Mouse (Mus musculus): ENCODE measurements around the gene B4galt7.
A peak's percentile ranks its signal among the peaks of the same experiment; 100 is the strongest.
"Not testable (repeated sequence)": the region's sequence is repeated elsewhere in the genome, so short reads cannot be mapped to it uniquely, and the experiment has no call there.

The B4galt7 gene

DNA sequence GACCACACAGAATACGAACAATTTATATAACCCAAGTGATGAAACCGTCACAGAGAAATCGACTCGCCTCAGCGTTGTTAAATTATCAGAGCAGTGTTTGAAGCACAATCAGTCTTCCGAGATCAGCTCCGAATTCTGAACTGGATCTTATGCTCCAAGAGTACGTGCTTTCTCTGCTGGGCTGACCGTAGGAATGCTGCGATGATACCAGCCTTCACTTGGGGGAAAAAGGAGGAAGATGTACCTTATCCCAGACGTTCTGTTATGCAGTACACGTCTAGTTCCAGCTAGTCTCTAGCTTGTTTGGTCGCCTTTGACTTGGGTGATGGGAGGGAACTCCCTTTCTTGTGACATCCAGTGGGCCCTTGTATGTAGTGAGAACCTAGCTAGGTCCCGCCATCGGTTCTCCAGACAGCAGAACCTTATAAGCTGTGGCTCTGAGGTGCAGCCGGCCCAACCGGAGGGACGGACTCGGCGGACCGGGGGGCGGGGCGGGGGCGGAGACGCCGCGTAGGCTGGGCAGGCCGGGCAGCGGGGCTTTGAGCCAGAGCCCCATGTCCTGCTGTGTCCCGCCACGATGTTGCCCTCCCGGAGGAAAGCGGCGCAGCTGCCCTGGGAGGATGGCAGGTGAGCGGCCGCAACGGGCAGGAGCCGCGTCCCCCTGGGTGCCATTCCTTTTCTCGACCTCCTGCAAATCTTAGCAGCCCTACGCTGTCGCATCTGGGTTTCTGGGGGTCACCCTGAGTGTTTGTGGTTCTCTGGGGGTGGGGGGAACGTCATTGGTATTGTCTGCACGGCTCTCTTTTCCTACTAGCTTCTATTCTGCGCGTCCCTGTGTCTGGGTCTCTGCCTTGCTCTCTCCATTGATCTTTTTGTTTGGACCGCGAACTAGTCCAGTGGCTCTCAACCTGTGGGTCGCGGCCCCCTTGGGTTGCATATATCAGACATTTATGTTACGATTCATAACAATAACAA lies at the start of gene B4galt7:
Gene B4galt7, plus strand, starts transcription at position 331 of the 975 bp plus-strand sequence.
- DNase-seq (ENCODE audit: low read depth, low spot score), result peak; percentile 60

DNA sequence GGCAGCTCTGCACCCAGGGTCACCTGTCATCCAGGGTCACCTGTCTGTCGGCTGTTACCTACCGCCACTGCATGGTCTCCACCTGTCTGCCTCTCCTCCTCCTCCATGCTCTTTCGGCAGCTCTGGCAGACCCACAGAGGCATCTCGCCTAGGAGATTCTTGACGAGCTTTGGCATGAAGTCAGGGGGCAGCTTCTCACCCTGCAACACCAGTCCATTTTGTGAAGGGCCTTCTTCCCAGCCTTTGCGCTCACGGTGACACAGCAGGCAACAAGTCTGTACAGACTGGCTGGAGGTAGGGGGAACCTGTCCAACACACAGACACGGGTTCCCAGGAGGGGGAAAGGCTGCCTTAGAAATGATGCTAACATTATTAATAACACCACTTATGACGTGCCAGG lies 43.8 kb upstream of the B4galt7 start:
- no peak for DNase-seq (ENCODE audit: low read depth, low spot score)

DNA sequence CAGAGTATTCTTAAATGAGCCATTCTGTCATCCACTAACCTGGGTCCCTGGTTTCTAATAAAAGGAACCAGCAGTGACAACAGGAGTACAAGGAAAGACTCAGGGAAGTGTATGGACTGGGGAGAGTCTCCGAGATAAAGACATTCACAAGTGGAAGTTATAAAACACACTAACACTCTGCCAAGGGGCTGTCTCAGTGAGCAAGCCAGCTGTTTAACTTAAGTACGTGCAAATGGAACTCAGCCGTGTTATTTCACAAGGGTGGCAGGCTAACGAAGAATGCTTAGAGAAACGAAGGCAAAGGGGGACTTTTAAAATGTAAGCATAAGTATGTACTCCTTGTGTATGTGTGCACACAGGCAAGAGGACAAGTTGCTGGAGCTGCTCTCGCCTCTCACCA lies 42.2 kb upstream of the B4galt7 start:
- no peak for DNase-seq (ENCODE audit: low read depth, low spot score)

GRCm38 (mm10) chr13:55563266-55563879 lies 36.3 kb upstream of the B4galt7 start:
- DNase-seq (ENCODE audit: low read depth, low spot score), result no peak

DNA sequence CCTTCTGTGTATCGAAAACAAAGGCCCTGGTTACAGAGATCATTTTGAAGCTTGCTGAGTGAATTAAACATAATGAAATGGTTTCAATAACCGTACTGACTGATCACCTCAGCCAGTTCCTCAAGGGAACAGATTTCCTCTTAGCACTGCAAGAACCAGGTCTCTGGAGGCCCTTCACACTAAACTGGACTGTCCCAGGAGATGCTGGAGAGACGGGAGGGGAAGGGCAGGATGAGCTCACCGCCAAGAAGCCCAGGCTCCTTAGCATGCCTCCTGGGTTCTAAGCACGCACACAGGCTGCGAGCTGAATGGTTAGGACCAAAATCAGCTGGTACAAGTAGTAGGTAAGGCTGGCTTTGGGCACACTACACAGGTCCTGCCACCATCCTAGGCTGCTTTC lies 32.7 kb upstream of the B4galt7 start:
- DNase-seq (ENCODE audit: low read depth, low spot score), result no peak

DNA sequence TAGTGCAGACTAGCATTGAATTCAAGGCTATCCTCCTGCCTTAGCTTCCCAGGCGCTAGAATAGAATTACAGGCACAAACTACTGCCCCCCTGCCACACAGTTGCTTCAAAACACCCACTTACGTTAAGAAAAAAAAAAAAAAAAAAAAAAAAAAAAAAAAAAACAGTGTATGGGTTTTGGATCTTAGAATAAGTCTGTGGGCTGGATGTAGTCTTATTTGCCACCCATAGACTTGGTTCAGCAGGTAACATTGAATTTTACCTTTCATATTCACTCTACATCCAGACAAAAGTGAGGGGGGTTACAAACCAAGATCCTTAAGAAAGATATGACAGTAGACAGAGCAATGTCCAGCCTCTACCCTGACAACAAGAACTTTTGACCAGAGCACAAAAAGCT lies 31.7 kb upstream of the B4galt7 start:
- DNase-seq (ENCODE audit: low read depth, low spot score), result no peak

DNA sequence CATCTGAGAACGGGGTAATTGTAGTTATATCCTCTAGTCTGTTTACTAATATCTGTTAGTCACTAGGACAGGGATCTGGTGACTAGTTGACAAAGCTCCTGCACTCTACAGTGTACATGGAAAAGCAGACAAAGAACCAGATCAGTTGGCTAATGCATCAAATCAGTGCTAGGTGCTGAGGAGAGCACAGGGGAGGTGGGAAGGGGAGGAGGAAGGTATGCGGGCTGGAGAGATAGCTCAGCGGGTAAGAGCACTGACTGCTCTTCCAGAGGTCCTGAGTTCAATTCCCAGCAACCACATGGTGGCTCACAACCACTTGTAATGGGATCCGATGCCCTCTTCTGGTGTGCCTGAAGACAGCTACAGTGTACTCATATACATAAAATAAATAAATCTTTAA lies 31.2 kb upstream of the B4galt7 start:
- not testable (repeated sequence) for DNase-seq (ENCODE audit: low read depth, low spot score)

- no peak for DNase-seq (ENCODE audit: low read depth, low spot score)
These were observed 29.9 kb upstream of the B4galt7 start for GRCm38 (mm10) chr13:55569726-55570285.

- DNase-seq (ENCODE audit: low read depth, low spot score), result no peak
These were observed 29.3 kb upstream of the B4galt7 start for GRCm38 (mm10) chr13:55570286-55570973.

DNA sequence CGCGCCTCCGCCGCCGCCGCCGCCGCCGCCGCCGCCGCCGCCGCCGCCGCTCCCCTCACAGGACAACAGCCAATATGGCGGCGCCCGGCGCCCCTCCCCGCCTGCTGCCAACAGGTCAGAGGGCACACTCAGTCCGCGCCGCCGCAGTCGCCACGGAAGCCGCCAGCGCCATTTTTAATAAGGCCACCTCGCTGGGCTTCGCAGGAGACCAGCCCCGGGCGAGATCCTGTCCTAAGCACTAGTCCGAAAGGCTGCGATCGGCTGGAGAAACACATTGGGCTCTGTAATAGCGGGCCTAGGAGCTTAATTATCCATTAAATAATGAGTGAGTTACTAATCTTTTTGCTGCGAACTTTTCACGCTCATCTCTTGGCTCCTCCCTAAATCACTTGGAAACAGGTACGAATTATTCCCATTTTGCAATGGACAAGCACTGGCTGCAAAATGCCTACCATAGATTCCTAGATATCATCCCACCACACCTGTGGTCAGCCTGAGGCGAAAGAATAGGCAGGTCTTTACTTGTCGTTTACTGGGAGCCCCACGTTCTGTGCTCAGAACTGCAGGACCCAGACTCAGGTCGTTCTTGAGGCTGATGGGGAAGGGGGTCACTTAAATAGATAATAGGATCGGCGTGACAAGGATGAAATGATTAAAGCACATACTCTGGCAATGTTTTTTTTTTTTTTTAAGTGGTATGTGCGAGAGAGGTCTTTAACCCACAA lies 28.5 kb upstream of the B4galt7 start, which contains the start of gene Fam193b:
Gene Fam193b, minus strand, starts transcription at position 94 of the 725 bp plus-strand sequence.
- peak; percentile 90 for DNase-seq (ENCODE audit: low read depth, low spot score)

DNA sequence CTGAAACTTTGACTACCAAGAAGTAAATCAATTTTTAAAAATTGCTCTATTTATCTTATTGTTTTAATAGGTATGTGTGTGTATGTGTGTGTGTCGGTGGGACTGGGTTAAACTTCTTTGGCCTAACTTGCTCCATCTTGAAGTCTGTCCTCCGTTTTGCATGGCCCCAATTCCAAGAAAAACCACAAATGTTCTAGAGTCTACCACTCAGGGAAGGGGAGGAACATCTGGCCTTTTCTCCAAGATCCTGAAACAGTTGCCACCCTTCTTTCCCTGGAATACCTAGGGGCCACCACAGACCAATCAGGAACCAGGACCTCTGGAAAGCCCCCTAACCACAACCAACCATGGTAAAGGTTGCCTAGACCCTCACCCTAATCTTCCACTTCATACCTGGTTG lies 27.7 kb upstream of the B4galt7 start:
- DNase-seq (ENCODE audit: low read depth, low spot score), result no peak

DNA sequence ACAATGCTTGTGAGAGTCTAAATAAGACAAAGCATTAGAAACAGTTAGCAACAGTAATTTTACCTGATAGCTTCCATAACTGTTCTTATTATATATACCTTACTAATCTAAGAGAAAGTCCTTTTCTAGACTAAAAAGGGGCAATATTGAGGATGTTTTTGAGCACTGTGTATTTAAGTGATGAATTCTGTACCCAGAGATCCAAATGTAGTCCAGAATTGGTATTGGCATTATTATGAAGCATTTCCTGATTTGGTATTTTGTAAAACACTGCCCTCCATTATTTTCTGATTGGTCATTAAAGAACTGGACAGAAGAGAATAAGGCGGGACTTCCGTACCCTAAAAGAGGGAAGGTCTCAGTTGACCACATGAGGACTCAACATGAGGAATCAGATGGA lies 26.3 kb upstream of the B4galt7 start, which contains the start of gene Tmed9:
Gene Tmed9, plus strand, starts transcription at position 301 of the 400 bp plus-strand sequence.
- DNase-seq (ENCODE audit: low read depth, low spot score), result no peak

DNA sequence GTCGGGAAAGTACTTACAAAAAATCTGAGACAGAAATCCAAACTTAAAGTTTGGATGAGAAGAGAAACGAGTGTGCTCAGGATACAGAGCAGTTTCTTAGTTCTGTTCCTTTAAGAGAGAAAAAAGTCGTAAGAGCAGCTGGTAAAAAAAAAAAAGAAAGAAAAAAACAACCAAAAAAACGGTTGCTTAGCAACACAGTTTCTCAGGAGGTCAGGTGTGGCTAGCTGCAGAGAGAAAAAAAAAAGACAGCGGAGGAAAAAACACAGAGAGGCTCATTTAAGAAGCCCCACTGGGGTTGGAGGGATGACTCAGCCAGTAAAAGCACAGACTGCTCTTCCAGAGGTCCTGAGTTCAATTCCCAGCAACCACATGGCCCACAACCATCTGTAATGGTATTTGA lies 25.4 kb upstream of the B4galt7 start:
- no peak for DNase-seq (ENCODE audit: low read depth, low spot score)

- no peak for DNase-seq (ENCODE audit: low read depth, low spot score)
These were observed 23.8 kb upstream of the B4galt7 start for GRCm38 (mm10) chr13:55575932-55576331.

GRCm38 (mm10) chr13:55576872-55577271 lies 22.8 kb upstream of the B4galt7 start:
- DNase-seq (ENCODE audit: low read depth, low spot score), result not testable (repeated sequence)

DNA sequence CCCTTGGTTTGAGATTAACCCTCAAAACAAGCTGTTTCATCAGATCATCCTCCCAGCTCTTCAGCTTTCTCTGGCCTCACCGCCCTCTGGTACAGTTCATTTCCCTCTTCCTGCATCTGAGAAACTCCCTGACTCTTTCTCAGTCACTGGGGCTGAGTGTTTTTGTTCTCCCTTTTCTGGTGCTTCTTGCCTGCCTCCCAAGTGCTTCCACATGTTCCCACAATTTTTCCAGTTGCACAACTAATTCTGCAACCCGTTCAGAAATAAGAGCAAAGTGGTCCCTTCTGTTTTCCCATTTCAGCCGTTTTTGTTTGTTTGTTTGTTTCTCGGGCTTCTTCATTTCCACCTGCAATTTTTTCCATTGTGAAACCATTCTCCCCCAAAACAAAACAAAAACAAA lies 21.6 kb upstream of the B4galt7 start:
- no peak for DNase-seq (ENCODE audit: low read depth, low spot score)

GRCm38 (mm10) chr13:55591961-55592490 lies 7.7 kb upstream of the B4galt7 start:
- DNase-seq (ENCODE audit: low read depth, low spot score), result no peak

DNA sequence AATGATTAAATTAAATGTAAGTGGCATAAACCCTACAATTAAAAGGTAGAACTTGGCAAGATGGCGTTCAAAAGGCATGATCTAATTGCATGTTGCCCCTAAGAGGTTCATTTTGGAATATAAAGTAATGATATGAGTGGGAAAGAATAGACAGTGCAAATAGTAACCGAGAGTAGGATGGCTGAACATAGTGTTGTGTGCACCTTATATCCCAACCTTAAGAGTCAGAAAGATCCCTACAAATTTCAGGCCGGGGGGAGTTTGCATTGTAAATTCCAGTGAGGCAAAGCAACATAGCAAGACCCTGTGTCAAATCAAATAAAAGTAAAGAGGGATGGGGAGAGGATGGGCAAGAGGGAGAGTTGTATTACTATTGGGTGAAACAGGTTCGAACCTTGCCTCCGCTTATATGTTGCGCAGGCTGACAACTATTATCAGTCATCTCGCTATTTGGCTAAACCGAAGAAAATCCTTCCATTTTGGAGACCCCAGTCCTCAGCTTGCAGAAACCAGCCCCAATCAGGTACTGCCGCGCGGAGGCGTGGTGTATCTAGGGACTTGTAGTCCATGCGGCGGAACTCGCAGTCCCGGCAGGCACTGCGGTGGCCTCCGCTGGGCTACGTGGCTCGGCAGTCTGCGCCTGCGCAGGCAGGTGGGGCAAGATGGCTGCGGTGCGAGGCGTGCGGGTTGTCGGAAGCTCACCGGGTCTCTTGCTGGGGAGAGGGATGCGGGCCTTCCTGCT lies 7.0 kb upstream of the B4galt7 start:
- DNase-seq (ENCODE audit: low read depth, low spot score), result peak; percentile 91

DNA sequence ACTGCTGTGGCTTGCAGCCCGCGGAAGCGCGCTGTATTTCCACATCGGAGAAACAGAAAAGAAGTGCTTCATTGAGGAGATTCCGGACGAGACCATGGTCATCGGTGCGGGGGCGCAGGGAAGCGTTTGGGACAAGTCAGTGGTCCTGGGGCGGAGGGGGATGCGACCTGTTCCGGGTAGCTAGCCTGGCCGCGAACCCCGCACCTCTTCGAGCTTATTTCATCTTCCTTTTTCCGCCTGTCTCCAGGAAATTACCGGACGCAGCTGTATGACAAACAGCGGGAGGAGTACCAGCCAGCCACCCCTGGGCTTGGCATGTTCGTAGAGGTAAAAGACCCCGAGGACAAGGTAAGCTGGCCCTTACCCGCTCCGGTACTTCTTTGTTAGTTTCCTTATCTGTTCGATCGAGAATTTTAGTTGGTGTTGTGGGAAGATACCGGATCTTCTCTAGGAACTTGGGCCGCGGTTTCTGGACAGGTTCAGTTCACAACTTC lies 6.4 kb upstream of the B4galt7 start:
- no peak for DNase-seq (ENCODE audit: low read depth, low spot score)

GRCm38 (mm10) chr13:55595375-55595774 lies 4.3 kb upstream of the B4galt7 start:
- no peak for DNase-seq (ENCODE audit: low read depth, low spot score)

All from retina, postnatal 7 days (tissue).